Mouse (Mus musculus): ENCODE results near the gene Gnb2. TPM values are rescaled to one million over a fixed set of nuclear protein-coding genes. Genes with fewer than 3 reads are reported as not detected.

The Gnb2 gene
- polyA plus RNA-seq (2017; shearing (Covaris generic)): 247 TPM

GRCm38 (mm10) chr5:137533117-137533827, at the start of gene Gnb2, which contains the start of gene Epo:
TSS of gene Gnb2 (minus strand) at chr5:137533510.
TSS of gene Epo (minus strand) at chr5:137533242.

GRCm38 (mm10) chr5:137569665-137570064, 36.4 kb upstream of the Gnb2 start, which contains the start of gene Tfr2:
TSS of gene Tfr2 (plus strand) at chr5:137569840.

GRCm38 (mm10) chr5:137553411-137553837, 20.1 kb upstream of the Gnb2 start, which contains the start of gene Actl6b:
TSS of gene Actl6b (plus strand) at chr5:137553517.

GRCm38 (mm10) chr5:137518436-137518835, 14.9 kb downstream of the Gnb2 start, which contains the start of gene Gigyf1:
TSS of gene Gigyf1 (plus strand) at chr5:137518548.

GRCm38 (mm10) chr5:137501709-137502666, 31.3 kb downstream of the Gnb2 start, which contains the start of gene Pop7:
TSS of gene Pop7 (minus strand) at chr5:137502518.

Other genes with a start within 250 kb of the Gnb2 start
- gene Ache, start 246.0 kb downstream of the Gnb2 start, polyA plus RNA-seq (2017; shearing (Covaris generic)): not detected
- 1.3 TPM for gene Ufsp1, start 238.9 kb downstream of the Gnb2 start, polyA plus RNA-seq (2017; shearing (Covaris generic))
- gene Srrt, start 225.8 kb downstream of the Gnb2 start, polyA plus RNA-seq (2017; shearing (Covaris generic)): 101 TPM
- gene Trip6, start 219.1 kb downstream of the Gnb2 start, polyA plus RNA-seq (2017; shearing (Covaris generic)): 3.3 TPM
- gene Slc12a9, start 199.9 kb downstream of the Gnb2 start, polyA plus RNA-seq (2017; shearing (Covaris generic)): 9.6 TPM
- not detected for gene Ephb4, start 183.4 kb downstream of the Gnb2 start, polyA plus RNA-seq (2017; shearing (Covaris generic))
- gene Zan, start 56.4 kb downstream of the Gnb2 start, polyA plus RNA-seq (2017; shearing (Covaris generic)): 0.09 TPM
- 23.4 TPM for gene Pop7, start 31.0 kb downstream of the Gnb2 start, polyA plus RNA-seq (2017; shearing (Covaris generic))
- 20.3 TPM for gene Gigyf1, start 15.0 kb downstream of the Gnb2 start, polyA plus RNA-seq (2017; shearing (Covaris generic))
- not detected for gene Epo, start 268 bp downstream of the Gnb2 start, polyA plus RNA-seq (2017; shearing (Covaris generic))
- gene Actl6b, start 20.0 kb upstream of the Gnb2 start, polyA plus RNA-seq (2017; shearing (Covaris generic)): not detected
- not detected for gene Tfr2, start 36.3 kb upstream of the Gnb2 start, polyA plus RNA-seq (2017; shearing (Covaris generic))
- 47.7 TPM for gene Mospd3, start 67.5 kb upstream of the Gnb2 start, polyA plus RNA-seq (2017; shearing (Covaris generic))
- 0.59 TPM for gene Pcolce, start 80.3 kb upstream of the Gnb2 start, polyA plus RNA-seq (2017; shearing (Covaris generic))
- not detected for gene Fbxo24, start 95.5 kb upstream of the Gnb2 start, polyA plus RNA-seq (2017; shearing (Covaris generic))
- 214 TPM for gene Lrch4, start 95.6 kb upstream of the Gnb2 start, polyA plus RNA-seq (2017; shearing (Covaris generic))
- 36.7 TPM for gene Gm20605, start 95.7 kb upstream of the Gnb2 start, polyA plus RNA-seq (2017; shearing (Covaris generic))
- gene Sap25, start 107.8 kb upstream of the Gnb2 start, polyA plus RNA-seq (2017; shearing (Covaris generic)): 60.5 TPM
- gene Irs3, start 112.2 kb upstream of the Gnb2 start, polyA plus RNA-seq (2017; shearing (Covaris generic)): not detected
- 16.2 TPM for gene Agfg2, start 151.2 kb upstream of the Gnb2 start, polyA plus RNA-seq (2017; shearing (Covaris generic))
- gene Nyap1, start 208.1 kb upstream of the Gnb2 start, polyA plus RNA-seq (2017; shearing (Covaris generic)): 0.52 TPM
- 156 TPM for gene Tsc22d4, start 212.2 kb upstream of the Gnb2 start, polyA plus RNA-seq (2017; shearing (Covaris generic))
- 51.7 TPM for gene Ppp1r35, start 245.3 kb upstream of the Gnb2 start, polyA plus RNA-seq (2017; shearing (Covaris generic))